Mouse (Mus musculus): ENCODE data around the gene Mrnip. TPM values are rescaled to one million over a fixed set of nuclear protein-coding genes. Genes with fewer than 3 reads are reported as not detected.

The Mrnip gene
- polyA plus RNA-seq, 2 experiments: 16.8 to 17.6 TPM

DNA sequence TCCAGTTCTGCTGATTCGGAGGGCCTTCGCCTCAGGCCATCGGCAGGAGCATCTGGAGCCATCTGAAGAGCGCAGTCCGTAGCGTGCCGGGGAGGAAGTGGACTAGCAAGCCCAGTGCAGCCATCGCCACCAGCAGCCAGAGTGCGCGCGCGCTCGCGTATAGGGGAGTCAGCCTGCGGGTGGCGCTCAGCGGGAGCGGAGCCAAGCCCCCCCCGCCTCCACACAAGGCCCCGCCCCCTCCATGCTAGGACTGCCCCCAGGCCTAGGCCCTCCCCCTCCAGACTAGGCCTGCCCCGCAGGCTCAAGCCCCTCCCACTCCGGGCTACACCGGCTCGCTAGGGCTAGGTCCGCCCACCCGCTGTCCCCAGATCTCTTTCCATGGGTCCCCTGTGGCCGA, 62.3 kb downstream of the Mrnip start:
- H3K4me1 ChIP-seq (ENCODE audit: control insufficient read depth, insufficient read depth, low read length): peaks cover 5% of the 10 kb centered on the region
- no peak overlapping the region for H3K27ac ChIP-seq (replicated peaks; ENCODE audit: low read depth, low read length)
- peaks cover 16% of the 10 kb centered on the region for H3K27me3 ChIP-seq (ENCODE audit: control insufficient read depth, insufficient read depth, low read length)
- no peak for TF ChIP-seq POLR2A (IDR thresholded peaks at IDR 0.05; ENCODE audit: borderline replicate concordance, extremely low read depth, insufficient read depth, insufficient read length)
- H3K9me3 ChIP-seq (ENCODE audit: control insufficient read depth, low read length): no peaks in the 10 kb centered on the region
- peak; percentile 89 for ATAC-seq (ENCODE audit: low FRiP score, low read depth)
- peak overlapping the region; percentile 95 for H3K4me2 ChIP-seq (replicated peaks; ENCODE audit: low read depth, low read length, severe bottlenecking)
- H3K4me3 ChIP-seq (replicated peaks; ENCODE audit: low read length): peak overlapping the region; percentile 62
- peak; percentile 88 for DNase-seq (ENCODE audit: low spot score)
- H3K36me3 ChIP-seq (ENCODE audit: control insufficient read depth, insufficient read depth, low read length): peaks cover 37% of the 10 kb centered on the region
- H3K9ac ChIP-seq (ENCODE audit: low read depth, low read length, severe bottlenecking): peak overlapping the region; percentile 64
- 1% methylated on average over 20 of the region's 27 CpGs for WGBS

DNA sequence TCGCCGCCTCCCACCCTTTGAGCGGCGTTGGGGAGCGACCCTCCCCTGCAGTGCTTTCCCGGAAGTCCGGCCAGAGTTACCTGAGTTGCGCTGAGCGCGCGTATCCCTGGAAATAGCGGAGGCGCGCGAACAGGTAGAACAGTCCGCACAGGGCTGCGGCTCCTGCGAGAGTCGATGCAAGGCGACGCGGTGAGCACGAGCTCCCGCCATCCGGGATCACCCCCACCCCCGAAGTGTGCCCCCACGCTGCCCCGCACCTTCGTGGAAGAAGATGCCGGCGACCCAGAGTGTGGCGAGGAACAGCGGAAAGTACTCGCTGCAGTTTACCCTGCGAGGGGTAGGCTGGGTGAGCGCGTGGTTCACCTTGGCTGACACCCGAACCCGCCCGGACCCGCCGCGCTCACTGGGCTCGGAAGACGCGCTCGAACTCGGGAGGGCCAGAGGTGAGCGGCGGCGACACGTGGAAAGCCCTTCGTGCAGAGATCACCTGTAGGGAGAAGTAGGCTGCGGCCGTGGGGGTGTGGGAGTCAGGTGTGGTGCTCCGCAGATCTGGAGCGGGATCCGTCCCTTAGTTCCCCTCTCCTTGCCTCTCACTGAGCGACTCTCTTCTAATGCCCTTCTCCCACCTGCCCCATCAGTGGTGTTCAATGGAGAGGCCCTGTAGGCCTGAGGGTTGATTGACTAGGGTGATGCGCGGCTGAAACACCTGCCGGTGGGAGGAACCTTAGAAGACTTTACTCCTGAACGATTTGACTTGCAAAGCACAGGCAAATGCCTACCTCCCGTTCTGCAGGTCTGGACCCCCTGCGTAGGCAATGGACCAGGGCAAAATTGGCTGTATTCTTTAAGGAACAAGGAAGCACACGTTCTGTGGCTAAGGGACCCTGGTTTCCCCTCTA, 62.9 kb downstream of the Mrnip start:
- H3K27ac ChIP-seq (replicated peaks; ENCODE audit: low read depth, low read length): no peak overlapping the region
- H3K9me3 ChIP-seq (ENCODE audit: control insufficient read depth, low read length): no peaks in the 10 kb centered on the region
- H3K4me2 ChIP-seq (replicated peaks; ENCODE audit: low read depth, low read length, severe bottlenecking): peak overlapping the region; percentile 95
- peak overlapping the region; percentile 62 for H3K4me3 ChIP-seq (replicated peaks; ENCODE audit: low read length)
- H3K4me1 ChIP-seq (ENCODE audit: control insufficient read depth, insufficient read depth, low read length): peaks cover 5% of the 10 kb centered on the region
- DNase-seq (ENCODE audit: low spot score): no peak
- ATAC-seq (ENCODE audit: low FRiP score, low read depth): peak; percentile 45
- 2% methylated on average over 55 of the region's 66 CpGs for WGBS
- H3K9ac ChIP-seq (ENCODE audit: low read depth, low read length, severe bottlenecking): peak overlapping the region; percentile 64
- no peak for TF ChIP-seq POLR2A (IDR thresholded peaks at IDR 0.05; ENCODE audit: borderline replicate concordance, extremely low read depth, insufficient read depth, insufficient read length)
- peaks cover 16% of the 10 kb centered on the region for H3K27me3 ChIP-seq (ENCODE audit: control insufficient read depth, insufficient read depth, low read length)
- H3K36me3 ChIP-seq (ENCODE audit: control insufficient read depth, insufficient read depth, low read length): peaks cover 31% of the 10 kb centered on the region

DNA sequence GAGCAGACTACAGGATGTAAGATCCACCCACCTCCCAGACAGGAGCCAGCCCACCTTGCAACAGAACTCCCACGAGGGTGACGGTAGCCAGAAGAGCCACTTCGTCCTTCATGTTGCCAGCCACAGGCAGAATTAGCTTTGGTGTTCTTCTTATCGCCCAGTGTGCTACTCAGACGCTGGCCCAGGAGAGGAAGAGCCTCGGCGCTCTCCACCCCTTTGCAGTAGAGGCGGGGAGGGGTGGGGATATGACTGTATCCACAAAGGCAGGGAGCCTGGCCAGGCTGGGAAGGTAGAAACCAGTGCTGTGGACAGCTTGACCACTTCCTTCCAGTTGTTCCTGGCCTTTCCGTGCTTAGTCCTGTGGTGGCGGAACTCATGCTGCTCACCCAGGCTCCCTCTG, 64.1 kb downstream of the Mrnip start, which contains the start of gene Ltc4s:
Gene Ltc4s (minus strand): TSS at position 293 of the 400 bp plus-strand sequence.
- no peak within 1 kb of the TSS for H3K9ac ChIP-seq (ENCODE audit: low read depth, low read length, severe bottlenecking)
- no peak for TF ChIP-seq POLR2A (IDR thresholded peaks at IDR 0.05; ENCODE audit: borderline replicate concordance, extremely low read depth, insufficient read depth, insufficient read length)
- H3K27ac ChIP-seq (replicated peaks; ENCODE audit: low read depth, low read length): no peak within 1 kb of the TSS
- peaks cover 16% of the 10 kb centered on the region for H3K27me3 ChIP-seq (ENCODE audit: control insufficient read depth, insufficient read depth, low read length)
- H3K4me2 ChIP-seq (replicated peaks; ENCODE audit: low read depth, low read length, severe bottlenecking): peak within 1 kb of the TSS; percentile 95
- peaks cover 5% of the 10 kb centered on the region for H3K4me1 ChIP-seq (ENCODE audit: control insufficient read depth, insufficient read depth, low read length)
- ATAC-seq (ENCODE audit: low FRiP score, low read depth): no peak
- H3K4me3 ChIP-seq (replicated peaks; ENCODE audit: low read length): peak within 1 kb of the TSS; percentile 62
- H3K9me3 ChIP-seq (ENCODE audit: control insufficient read depth, low read length): no peaks in the 10 kb centered on the region
- WGBS: 46% methylated on average over 10 of the region's 10 CpGs
- H3K36me3 ChIP-seq (ENCODE audit: control insufficient read depth, insufficient read depth, low read length): peaks cover 19% of the 10 kb centered on the region
- no peak for DNase-seq (ENCODE audit: low spot score)

DNA sequence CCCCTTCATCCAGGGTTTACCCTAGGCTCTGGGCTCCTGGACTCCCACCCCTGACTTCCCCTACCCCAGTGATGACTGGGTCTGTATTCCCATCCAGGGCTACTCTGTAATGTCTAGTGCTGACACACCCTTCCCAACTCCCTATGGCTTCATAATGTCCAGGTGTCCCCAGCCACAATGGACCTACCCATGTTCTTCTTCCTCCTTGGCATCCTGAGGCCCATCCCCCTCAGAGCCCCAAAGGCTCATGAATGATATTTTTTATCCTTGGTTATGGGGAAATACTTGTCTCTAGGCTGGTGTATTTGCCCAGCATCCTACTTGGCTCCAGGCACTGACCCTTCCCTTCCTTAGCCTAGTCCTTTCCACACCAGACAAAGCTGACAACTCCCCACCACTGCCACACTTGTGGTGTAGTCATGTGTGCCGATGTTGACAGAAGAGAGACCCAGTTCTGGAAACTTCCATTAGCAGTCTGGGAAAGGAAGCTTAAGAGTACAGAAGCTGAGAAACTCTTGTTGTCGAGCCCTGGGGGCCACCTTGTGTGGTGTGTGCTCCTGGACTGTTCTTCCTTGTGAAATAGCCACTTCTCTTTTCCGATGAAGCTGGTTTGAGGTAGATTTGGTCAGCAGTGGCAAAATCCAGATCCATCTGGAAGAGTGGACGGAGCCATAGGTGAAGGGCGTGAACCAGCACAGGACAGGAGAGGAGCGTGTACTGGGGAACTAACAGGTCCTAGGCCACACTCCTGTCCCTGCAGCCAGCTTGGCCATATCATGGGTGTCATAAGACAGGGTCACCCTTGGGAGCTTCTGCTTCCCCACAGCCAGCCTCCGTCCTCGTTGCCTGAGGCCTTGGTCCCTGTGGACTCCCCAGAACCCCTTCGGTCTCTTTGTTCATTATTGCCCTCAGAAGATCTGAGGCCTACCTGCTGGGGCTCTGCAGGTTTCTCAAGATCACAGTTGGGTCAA, 64.9 kb downstream of the Mrnip start:
- Histone ChIP-seq H3K4me2 (replicated peaks; ENCODE audit: low read depth, low read length, severe bottlenecking) (no peak overlapping the region), H3K27ac (replicated peaks; ENCODE audit: low read depth, low read length) (no peak overlapping the region), H3K36me3 (ENCODE audit: control insufficient read depth, insufficient read depth, low read length) (peaks cover 11% of the 10 kb centered on the region), H3K27me3 (ENCODE audit: control insufficient read depth, insufficient read depth, low read length) (peaks cover 16% of the 10 kb centered on the region), H3K4me1 (ENCODE audit: control insufficient read depth, insufficient read depth, low read length) (peaks cover 5% of the 10 kb centered on the region), H3K9ac (ENCODE audit: low read depth, low read length, severe bottlenecking) (no peak overlapping the region), H3K4me3 (replicated peaks; ENCODE audit: low read length) (no peak overlapping the region), H3K9me3 (ENCODE audit: control insufficient read depth, low read length) (no peaks in the 10 kb centered on the region)
- WGBS: 94% methylated on average over 9 of the region's 9 CpGs
- no peak for ATAC-seq (ENCODE audit: low FRiP score, low read depth)
- no peak for TF ChIP-seq POLR2A (IDR thresholded peaks at IDR 0.05; ENCODE audit: borderline replicate concordance, extremely low read depth, insufficient read depth, insufficient read length)
- DNase-seq (ENCODE audit: low spot score): no peak
